Comparison of ENCODE assay signal across 12 mouse cellular contexts in the genomic region with DNA sequence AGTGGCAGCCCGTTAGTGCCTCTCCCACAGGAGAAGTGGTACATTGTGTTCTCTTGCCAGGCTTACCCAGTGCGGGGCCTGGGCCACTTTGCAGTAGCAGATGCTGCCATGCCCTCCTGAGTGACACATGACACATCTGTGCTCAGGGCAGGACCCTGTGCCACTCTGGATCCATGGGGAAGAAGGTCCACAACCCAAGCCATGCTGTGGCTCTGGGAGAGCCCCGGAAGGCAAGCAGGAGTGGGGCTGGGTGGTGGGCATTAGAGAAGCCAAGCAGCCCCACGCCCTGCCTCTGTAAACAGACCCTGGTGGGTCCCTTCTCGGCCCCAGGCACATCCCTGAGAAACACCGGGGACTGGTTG. TPM values are rescaled to one million over a fixed set of nuclear protein-coding genes. Genes with fewer than 3 reads are reported as not detected.
DNase-seq lines count a peak whose midpoint lies in the region; ATAC-seq lines count a peak whose summit lies in the region.
"Had no signal": no experiment of that assay in that cellular context is flagged by ENCODE, and none has a peak within 500 bp of the region (broad histone marks: within the 10 kb centered on the region; RNA-seq: fewer than 3 reads in every experiment).

No protein-coding gene starts in this region.

- whole genome bisulfite sequencing in hindbrain, embryonic 10.5 days, result 91% methylated on average over 6 of the region's 6 CpGs
- WGBS in hindbrain, embryonic 11.5 days, result 89% methylated on average over 6 of the region's 6 CpGs
- WGBS in neural tube, embryonic 14.5 days, result 70% methylated on average over 6 of the region's 6 CpGs

- H3K27me3 ChIP-seq in hindbrain, embryonic 10.5 days (ENCODE audit: insufficient read depth, poor library complexity, severe bottlenecking), result peaks cover 34% of the 10 kb centered on the region
- peaks cover 31% of the 10 kb centered on the region for H3K27me3 ChIP-seq in hindbrain, embryonic 11.5 days (ENCODE audit: control insufficient read depth, insufficient read depth, low read length)
- H3K27me3 ChIP-seq in neural tube, embryonic 14.5 days (ENCODE audit: control insufficient read depth, insufficient read depth, low read length), result peaks cover 25% of the 10 kb centered on the region

- no peak for ATAC-seq in hindbrain, embryonic 11.5 days (ENCODE audit: low FRiP score)
- no peak for ATAC-seq in neural tube, embryonic 14.5 days (ENCODE audit: low read depth)

- H3K36me3 ChIP-seq in hindbrain, embryonic 10.5 days, result peaks cover 57% of the 10 kb centered on the region
- H3K36me3 ChIP-seq in hindbrain, embryonic 11.5 days (ENCODE audit: control insufficient read depth, insufficient read depth, low read length), result no peaks in the 10 kb centered on the region
- H3K36me3 ChIP-seq in neural tube, embryonic 14.5 days (ENCODE audit: control insufficient read depth, insufficient read depth, low read length), result peaks cover 10% of the 10 kb centered on the region; the same call in 1 of the 2 replicates

- H3K4me1 ChIP-seq in hindbrain, embryonic 10.5 days (replicated peaks), result peaks cover 50% of the 10 kb centered on the region
- H3K4me1 ChIP-seq in hindbrain, embryonic 11.5 days (replicated peaks; ENCODE audit: control insufficient read depth, insufficient read depth, low read length), result peaks cover 6% of the 10 kb centered on the region
- H3K4me1 ChIP-seq in neural tube, embryonic 14.5 days (ENCODE audit: control insufficient read depth, insufficient read depth, low read length), result peaks cover 33% of the 10 kb centered on the region

- no peak overlapping the region for H3K9ac ChIP-seq in hindbrain, embryonic 11.5 days (ENCODE audit: low read depth, low read length)
- H3K9ac ChIP-seq in neural tube, embryonic 14.5 days (replicated peaks; ENCODE audit: low read depth, low read length), result no peak overlapping the region

- DNase-seq in cerebellum, adult 11 months, result peak; percentile 43
- DNase-seq in cerebellum, postnatal 36 days, result no peak
- no peak for DNase-seq in hindbrain, embryonic 10.5 days (ENCODE audit: low spot score)
- DNase-seq in hindbrain, embryonic 11.5 days (ENCODE audit: low spot score), result no peak
- peak; percentile 22 for DNase-seq in right cerebral cortex, postnatal 14 days
- DNase-seq in right cerebral cortex, postnatal 36 days (ENCODE audit: low spot score in 2 of 2), result no peak
- DNase-seq in testis, postnatal 10 days (ENCODE audit: low spot score), result no peak
- DNase-seq: heart, postnatal 14 days; kidney, adult 2 months; lung, adult 2 months had no signal

- H3K9me3 ChIP-seq in hindbrain, embryonic 10.5 days, result no peaks in the 10 kb centered on the region
- no peaks in the 10 kb centered on the region for H3K9me3 ChIP-seq in hindbrain, embryonic 11.5 days (ENCODE audit: control insufficient read depth, low read length)
- H3K9me3 ChIP-seq in neural tube, embryonic 14.5 days (ENCODE audit: control insufficient read depth, low read length), result no peaks in the 10 kb centered on the region

- H3K4me3 ChIP-seq in hindbrain, embryonic 10.5 days, result no peak overlapping the region
- no peak overlapping the region for H3K4me3 ChIP-seq in hindbrain, embryonic 11.5 days (ENCODE audit: low read depth, low read length)
- no peak overlapping the region for H3K4me3 ChIP-seq in neural tube, embryonic 14.5 days (ENCODE audit: low read depth, low read length)
- H3K4me3 ChIP-seq: erythroblast, embryonic 14.5 days had no signal

- no peak overlapping the region for H3K4me2 ChIP-seq in hindbrain, embryonic 11.5 days (replicated peaks; ENCODE audit: low read depth, low read length)
- no peak overlapping the region for H3K4me2 ChIP-seq in neural tube, embryonic 14.5 days (ENCODE audit: low read depth, low read length)

- H3K27ac ChIP-seq in hindbrain, embryonic 10.5 days, result peak overlapping the region; percentile 29; the same call in 1 of the 2 replicates
- H3K27ac ChIP-seq in hindbrain, embryonic 11.5 days (ENCODE audit: low read depth, low read length), result no peak overlapping the region
- peak overlapping the region; percentile 62 for H3K27ac ChIP-seq in neural tube, embryonic 14.5 days (ENCODE audit: low read depth, low read length)

RNA-seq across cellular contexts. Expression of gene Ajm1, which starts 1.5 kb away (rescaled TPM):
- 0.05 and 0.44 TPM in 2 replicates for polyA plus RNA-seq in hindbrain, embryonic 10.5 days (2016; fragmentation: Nextera tagmentation; extraction: Ambion mirVana)
- polyA plus RNA-seq in hindbrain, embryonic 11.5 days (2014; fragmentation: Nextera tagmentation; extraction: Ambion mirVana), result 0.38 and 0.59 TPM in 2 replicates
- polyA plus RNA-seq in neural tube, embryonic 14.5 days (2014; fragmentation: Nextera tagmentation; extraction: Ambion mirVana), result 8.1 and 13.3 TPM in 2 replicates
- polyA plus RNA-seq: erythroblast, embryonic 14.5 days had no signal

RNA-seq across cellular contexts. Expression of gene Phpt1, which starts 8.1 kb away (rescaled TPM):
- polyA plus RNA-seq in hindbrain, embryonic 10.5 days (2016; fragmentation: Nextera tagmentation; extraction: Ambion mirVana), result 163 and 189 TPM in 2 replicates
- polyA plus RNA-seq in hindbrain, embryonic 11.5 days (2014; fragmentation: Nextera tagmentation; extraction: Ambion mirVana), result 161 and 167 TPM in 2 replicates
- 184 and 209 TPM in 2 replicates for polyA plus RNA-seq in neural tube, embryonic 14.5 days (2014; fragmentation: Nextera tagmentation; extraction: Ambion mirVana)

RNA-seq across cellular contexts. Expression of gene Mamdc4, which starts 8.5 kb away (rescaled TPM):
- polyA plus RNA-seq in hindbrain, embryonic 10.5 days (2016; fragmentation: Nextera tagmentation; extraction: Ambion mirVana), result 1.4 and 3.8 TPM in 2 replicates
- 3.0 and 4.2 TPM in 2 replicates for polyA plus RNA-seq in hindbrain, embryonic 11.5 days (2014; fragmentation: Nextera tagmentation; extraction: Ambion mirVana)
- polyA plus RNA-seq in neural tube, embryonic 14.5 days (2014; fragmentation: Nextera tagmentation; extraction: Ambion mirVana), result 2.2 and 2.3 TPM in 2 replicates

RNA-seq across cellular contexts. Expression of gene Rabl6, which starts 25.2 kb away (rescaled TPM):
- 75.5 and 80.0 TPM in 2 replicates for polyA plus RNA-seq in hindbrain, embryonic 10.5 days (2016; fragmentation: Nextera tagmentation; extraction: Ambion mirVana)
- 53.3 and 55.3 TPM in 2 replicates for polyA plus RNA-seq in hindbrain, embryonic 11.5 days (2014; fragmentation: Nextera tagmentation; extraction: Ambion mirVana)
- polyA plus RNA-seq in neural tube, embryonic 14.5 days (2014; fragmentation: Nextera tagmentation; extraction: Ambion mirVana), result 64.2 and 66.6 TPM in 2 replicates

RNA-seq across cellular contexts. Expression of gene Edf1, which starts 25.5 kb away (rescaled TPM):
- 376 and 388 TPM in 2 replicates for polyA plus RNA-seq in hindbrain, embryonic 10.5 days (2016; fragmentation: Nextera tagmentation; extraction: Ambion mirVana)
- 380 and 436 TPM in 2 replicates for polyA plus RNA-seq in hindbrain, embryonic 11.5 days (2014; fragmentation: Nextera tagmentation; extraction: Ambion mirVana)
- 373 and 390 TPM in 2 replicates for polyA plus RNA-seq in neural tube, embryonic 14.5 days (2014; fragmentation: Nextera tagmentation; extraction: Ambion mirVana)

Comparison
In these comparisons a context has a peak if more than half of its experiments do, and no peak if none do; other contexts are left out.
1. DNase-seq: peak in cerebellum, adult 11 months (single experiment) and right cerebral cortex, postnatal 14 days (single experiment); none in cerebellum, postnatal 36 days (0 of 2), hindbrain, embryonic 10.5 days (single experiment), hindbrain, embryonic 11.5 days (single experiment), right cerebral cortex, postnatal 36 days (0 of 2) and testis, postnatal 10 days (single experiment).